Mouse (Mus musculus): ENCODE data around the gene Thbs3. TPM values are rescaled to one million over a fixed set of nuclear protein-coding genes. Genes with fewer than 3 reads are reported as not detected.

Thbs3 gene
- polyA plus RNA-seq, 2 experiments: 0.79 to 1.7 TPM

- ATAC-seq (ENCODE audit: insufficient read depth) (no peak), DNase-seq (ENCODE audit: low read depth in 3 of 3, low spot score in 3 of 3) (peak in 2 of 3 experiments; percentile 44)
- WGBS (ENCODE audit: insufficient replicate concordance): 55% methylated on average over 9 of the region's 9 CpGs
- Histone ChIP-seq H3K27ac (no peak overlapping the region), H3K4me2 (ENCODE audit: low read depth) (no peak overlapping the region), H3K9ac (replicated peaks) (no peak overlapping the region), H3K36me3 (replicated peaks; ENCODE audit: control insufficient read depth, insufficient read depth, low read depth) (no peaks in the 10 kb centered on the region), H3K9me3 (ENCODE audit: control insufficient read depth, low read length) (no peaks in the 10 kb centered on the region), H3K4me3 (ENCODE audit: insufficient read depth in 1 of 2, low read depth in 2 of 2, low read length in 2 of 2) (no peak overlapping the region), H3K27me3 (ENCODE audit: control insufficient read depth, insufficient read depth, low read length) (peaks cover 20% of the 10 kb centered on the region), H3K4me1 (replicated peaks; ENCODE audit: control insufficient read depth in 2 of 2, insufficient read depth in 2 of 2, low read length in 1 of 2) (peaks cover 3 to 7% of the 10 kb centered on the region in 2 experiments)
- TF ChIP-seq EP300 (IDR thresholded peaks at IDR 0.05; ENCODE audit: low read depth) (no peak), CTCF (IDR thresholded peaks at IDR 0.05; ENCODE audit: low read depth) (peak; percentile 79)
Observed at GRCm38 (mm10) chr3:89242331-89242895, 27.4 kb downstream of the Thbs3 start.

- DNase-seq (ENCODE audit: low read depth in 3 of 3, low spot score in 3 of 3) (no peak), ATAC-seq (ENCODE audit: insufficient read depth) (no peak)
- TF ChIP-seq CTCF (IDR thresholded peaks at IDR 0.05; ENCODE audit: low read depth): peak; percentile 62
- TF ChIP-seq EP300 (IDR thresholded peaks at IDR 0.05; ENCODE audit: low read depth): no peak
- 23% methylated on average over 14 of the region's 14 CpGs for WGBS (ENCODE audit: insufficient replicate concordance)
- H3K36me3 ChIP-seq (replicated peaks; ENCODE audit: control insufficient read depth, insufficient read depth, low read depth): no peaks in the 10 kb centered on the region
- peaks cover 20% of the 10 kb centered on the region for H3K27me3 ChIP-seq (ENCODE audit: control insufficient read depth, insufficient read depth, low read length)
- no peaks in the 10 kb centered on the region for H3K9me3 ChIP-seq (ENCODE audit: control insufficient read depth, low read length)
- H3K4me1 ChIP-seq (replicated peaks; ENCODE audit: control insufficient read depth in 2 of 2, insufficient read depth in 2 of 2, low read length in 1 of 2): peaks cover 3 to 9% of the 10 kb centered on the region in 2 experiments
- no peak overlapping the region for H3K4me2 ChIP-seq (ENCODE audit: low read depth)
- no peak overlapping the region for H3K4me3 ChIP-seq (ENCODE audit: insufficient read depth in 1 of 2, low read depth in 2 of 2, low read length in 2 of 2)
- H3K27ac ChIP-seq: no peak overlapping the region
- H3K9ac ChIP-seq (replicated peaks): no peak overlapping the region
Observed at GRCm38 (mm10) chr3:89243609-89244008, 28.6 kb downstream of the Thbs3 start.

- H3K27me3 ChIP-seq (ENCODE audit: control insufficient read depth, insufficient read depth, low read length): peaks cover 20% of the 10 kb centered on the region
- H3K9ac ChIP-seq (replicated peaks): no peak overlapping the region
- no peaks in the 10 kb centered on the region for H3K9me3 ChIP-seq (ENCODE audit: control insufficient read depth, low read length)
- peaks cover 3 to 9% of the 10 kb centered on the region in 2 experiments for H3K4me1 ChIP-seq (replicated peaks; ENCODE audit: control insufficient read depth in 2 of 2, insufficient read depth in 2 of 2, low read length in 1 of 2)
- 25% methylated on average over 25 of the region's 25 CpGs for WGBS (ENCODE audit: insufficient replicate concordance)
- ATAC-seq (ENCODE audit: insufficient read depth) (no peak), DNase-seq (ENCODE audit: low read depth in 3 of 3, low spot score in 3 of 3) (no peak)
- no peak overlapping the region for H3K27ac ChIP-seq
- peak overlapping the region in 1 of 2 experiments; percentile 18; a peak in 1 of 4 replicates for H3K4me3 ChIP-seq (ENCODE audit: insufficient read depth in 1 of 2, low read depth in 2 of 2, low read length in 2 of 2)
- H3K36me3 ChIP-seq (replicated peaks; ENCODE audit: control insufficient read depth, insufficient read depth, low read depth): no peaks in the 10 kb centered on the region
- peak overlapping the region; percentile 41 for H3K4me2 ChIP-seq (ENCODE audit: low read depth)
- TF ChIP-seq CTCF (IDR thresholded peaks at IDR 0.05; ENCODE audit: low read depth) (peak; percentile 20; the same call in 1 of the 2 replicates), EP300 (IDR thresholded peaks at IDR 0.05; ENCODE audit: low read depth) (no peak)
Observed at GRCm38 (mm10) chr3:89244158-89244981, 29.4 kb downstream of the Thbs3 start.

- Histone ChIP-seq H3K27me3 (ENCODE audit: control insufficient read depth, insufficient read depth, low read length) (peaks cover 20% of the 10 kb centered on the region), H3K9ac (replicated peaks) (no peak overlapping the region), H3K9me3 (ENCODE audit: control insufficient read depth, low read length) (no peaks in the 10 kb centered on the region), H3K4me2 (ENCODE audit: low read depth) (peak overlapping the region; percentile 90), H3K36me3 (replicated peaks; ENCODE audit: control insufficient read depth, insufficient read depth, low read depth) (no peaks in the 10 kb centered on the region), H3K4me1 (replicated peaks; ENCODE audit: control insufficient read depth in 2 of 2, insufficient read depth in 2 of 2, low read length in 1 of 2) (peaks cover 3 to 9% of the 10 kb centered on the region in 2 experiments), H3K27ac (no peak overlapping the region), H3K4me3 (ENCODE audit: insufficient read depth in 1 of 2, low read depth in 2 of 2, low read length in 2 of 2) (peak overlapping the region in 1 of 2 experiments; percentile 18; a peak in 1 of 4 replicates)
- DNase-seq (ENCODE audit: low read depth in 3 of 3, low spot score in 3 of 3) (no peak), ATAC-seq (ENCODE audit: insufficient read depth) (no peak)
- TF ChIP-seq CTCF (IDR thresholded peaks at IDR 0.05; ENCODE audit: low read depth): no peak
- no peak for TF ChIP-seq EP300 (IDR thresholded peaks at IDR 0.05; ENCODE audit: low read depth)
- under 1% methylated on average over 25 of the region's 26 CpGs for WGBS (ENCODE audit: insufficient replicate concordance)
Observed at GRCm38 (mm10) chr3:89244982-89245687, 30.2 kb downstream of the Thbs3 start.

Data from liver, embryonic 14.5 days (tissue).